Mouse (Mus musculus): ENCODE results near the gene Tpst2.

Tpst2 gene

DNA sequence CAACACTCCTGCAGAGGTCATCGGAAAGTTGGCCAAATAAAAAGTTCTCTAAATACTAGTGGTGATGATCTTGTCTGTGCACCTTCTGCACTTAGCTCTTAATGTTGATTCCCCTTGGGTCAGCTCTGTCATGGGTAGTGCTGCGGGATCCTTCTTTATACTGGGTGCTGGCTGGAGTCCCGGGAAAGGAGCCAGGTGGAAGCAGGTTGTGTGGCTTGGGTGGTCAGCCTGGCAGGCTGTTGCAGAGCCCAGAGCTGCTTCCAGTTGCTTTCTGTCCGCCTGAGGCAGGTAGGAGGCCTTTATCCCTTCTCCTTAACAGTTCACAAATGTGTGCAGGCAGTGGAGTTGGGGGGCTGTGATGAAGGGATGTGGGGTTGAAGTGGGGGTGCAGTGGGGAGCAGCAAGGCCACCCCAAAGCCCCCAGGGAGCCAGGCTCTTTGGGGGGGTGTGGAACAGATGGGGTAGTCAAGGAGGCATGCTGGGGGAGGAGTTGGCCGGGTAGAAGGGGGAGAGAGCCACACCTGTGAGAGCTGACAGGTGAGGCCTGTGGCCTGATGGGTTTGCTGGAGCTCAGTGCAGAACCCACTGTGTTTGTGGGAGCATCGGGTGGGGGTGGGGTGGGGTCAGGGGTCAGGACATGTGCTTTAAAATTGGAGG is 5.8 kb downstream of the Tpst2 start:
- no peak for DNase-seq (ENCODE audit: low read depth, low spot score)

DNA sequence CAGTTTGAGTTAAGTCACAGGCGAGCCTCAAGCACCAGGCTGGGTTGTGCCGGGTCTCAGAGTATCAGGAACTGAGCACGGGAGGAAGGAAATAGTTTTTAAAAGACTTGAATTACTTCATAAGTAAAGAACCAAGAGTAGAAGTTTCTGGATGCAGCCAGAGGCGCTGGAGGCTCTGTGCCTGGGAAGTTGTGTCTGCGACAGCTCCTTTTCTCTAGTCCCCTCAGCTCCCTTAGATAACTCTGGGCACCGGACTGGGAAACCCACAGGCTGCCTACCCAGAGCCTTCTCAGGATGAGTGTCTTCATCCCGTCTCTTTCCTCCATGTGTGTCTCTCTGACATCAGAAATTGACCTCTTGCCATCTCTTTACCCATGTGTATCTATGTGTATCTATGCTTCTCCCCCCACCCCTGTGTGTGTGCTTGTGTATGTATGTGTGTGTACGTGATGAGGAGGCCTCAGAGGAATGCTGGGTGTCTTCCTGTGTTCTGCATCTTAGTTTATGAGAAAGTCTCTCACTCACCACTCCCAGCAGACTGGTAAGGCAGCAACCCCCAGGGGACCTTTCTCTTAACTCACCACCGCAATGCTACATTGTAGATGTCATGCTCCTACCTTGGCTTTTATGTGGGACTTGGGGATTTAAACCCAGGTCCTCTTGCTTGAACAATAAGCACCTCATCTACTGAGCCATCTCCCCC is 6.4 kb downstream of the Tpst2 start:
- no peak for DNase-seq (ENCODE audit: low read depth, low spot score)

DNA sequence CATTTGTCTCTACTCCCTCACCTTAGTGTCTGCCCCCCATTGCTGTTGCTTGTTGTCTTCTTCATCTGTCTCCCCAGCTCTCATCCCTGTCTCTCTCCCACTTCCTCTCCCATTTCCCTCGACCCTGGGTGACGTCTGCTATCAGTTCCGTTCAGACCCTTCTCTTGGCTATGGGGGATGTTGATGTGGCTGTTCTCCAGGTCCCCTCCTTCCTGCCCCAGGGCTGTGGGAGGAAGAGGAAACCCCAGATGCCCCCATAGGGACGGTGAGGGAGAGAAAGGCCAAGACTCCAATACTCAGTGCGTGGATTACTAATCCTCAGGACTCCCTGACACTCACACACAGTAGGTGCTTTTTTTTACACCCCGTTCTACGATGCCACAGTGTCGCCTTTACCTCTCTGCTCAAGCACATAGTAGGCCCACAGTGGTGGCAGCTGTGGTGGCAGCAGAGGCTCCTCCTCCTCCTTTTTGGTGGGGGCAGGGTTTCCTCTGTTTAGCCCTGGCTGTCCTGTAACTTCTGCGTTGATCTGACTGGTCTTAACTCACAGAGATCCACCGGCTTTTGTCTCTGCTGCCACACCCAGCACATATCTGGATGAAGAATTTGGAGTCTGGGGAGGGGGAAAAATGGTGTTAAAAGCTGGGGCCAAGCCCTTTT is 7.2 kb downstream of the Tpst2 start:
- DNase-seq (ENCODE audit: low read depth, low spot score): no peak

DNA sequence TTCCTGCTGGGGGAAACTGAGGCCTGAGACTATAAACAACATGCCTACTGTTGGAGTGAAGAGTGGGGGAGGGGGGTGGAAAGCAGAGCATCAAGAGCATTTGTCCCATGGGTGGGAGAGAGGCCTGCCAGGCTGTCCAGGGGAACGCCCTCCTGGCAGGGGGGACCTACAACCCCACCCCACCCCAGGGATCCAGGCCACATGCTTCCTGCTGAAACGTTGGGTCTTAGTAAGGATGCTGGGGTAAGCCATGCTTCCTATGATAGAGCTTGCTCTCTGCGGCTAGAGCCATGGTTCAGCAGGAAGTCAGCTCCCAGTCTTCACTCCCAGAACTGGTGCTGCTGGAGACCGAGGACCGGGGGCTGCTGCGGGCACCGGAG is 7.7 kb downstream of the Tpst2 start:
- DNase-seq (ENCODE audit: low read depth, low spot score): no peak

DNA sequence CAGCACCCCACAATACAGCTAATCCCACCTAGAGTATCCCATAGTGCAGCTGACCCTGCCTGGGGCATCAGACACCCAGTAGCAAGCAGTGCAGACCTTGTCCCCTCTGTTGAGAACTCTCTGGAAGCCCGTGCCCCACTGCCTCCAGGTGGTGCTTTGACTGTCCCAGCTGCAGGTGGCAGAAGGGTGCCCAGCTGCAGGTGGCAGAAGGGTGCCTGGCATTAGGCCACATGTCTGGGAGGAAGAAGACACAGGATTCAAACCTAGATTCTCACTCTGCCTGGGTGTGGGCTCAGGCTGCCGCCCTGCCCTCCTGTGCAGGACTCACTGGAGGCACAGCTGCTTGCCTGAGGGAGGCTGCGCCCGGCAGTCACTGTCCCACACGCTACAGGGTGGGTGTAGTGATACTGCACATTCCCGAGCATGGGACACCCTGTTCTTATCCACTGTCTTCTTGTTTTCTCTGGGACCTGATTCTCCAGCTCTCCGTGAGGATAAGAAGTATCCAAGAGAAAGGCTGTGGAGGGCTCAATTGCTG is 9.1 kb downstream of the Tpst2 start:
- DNase-seq (ENCODE audit: low read depth, low spot score): no peak

DNA sequence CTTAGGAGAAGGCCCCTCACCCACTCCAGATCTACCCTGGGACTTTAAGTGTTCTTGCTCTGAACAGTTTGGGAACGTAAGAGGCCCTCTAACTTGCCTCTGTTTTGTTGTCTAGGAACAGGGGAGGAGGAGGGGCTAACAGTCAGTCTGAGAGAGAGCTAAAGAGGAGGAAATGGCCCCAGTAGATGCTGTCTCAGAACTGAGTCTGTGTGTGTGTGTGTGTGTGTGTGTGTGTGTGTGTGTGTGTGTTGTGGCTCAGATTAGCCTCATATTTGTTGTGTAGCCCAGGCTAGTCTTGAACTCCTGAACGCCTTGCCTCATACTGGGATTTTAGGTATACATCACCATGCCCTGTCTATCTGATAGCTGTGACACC is 10.1 kb downstream of the Tpst2 start:
- no peak for DNase-seq (ENCODE audit: low read depth, low spot score)

DNA sequence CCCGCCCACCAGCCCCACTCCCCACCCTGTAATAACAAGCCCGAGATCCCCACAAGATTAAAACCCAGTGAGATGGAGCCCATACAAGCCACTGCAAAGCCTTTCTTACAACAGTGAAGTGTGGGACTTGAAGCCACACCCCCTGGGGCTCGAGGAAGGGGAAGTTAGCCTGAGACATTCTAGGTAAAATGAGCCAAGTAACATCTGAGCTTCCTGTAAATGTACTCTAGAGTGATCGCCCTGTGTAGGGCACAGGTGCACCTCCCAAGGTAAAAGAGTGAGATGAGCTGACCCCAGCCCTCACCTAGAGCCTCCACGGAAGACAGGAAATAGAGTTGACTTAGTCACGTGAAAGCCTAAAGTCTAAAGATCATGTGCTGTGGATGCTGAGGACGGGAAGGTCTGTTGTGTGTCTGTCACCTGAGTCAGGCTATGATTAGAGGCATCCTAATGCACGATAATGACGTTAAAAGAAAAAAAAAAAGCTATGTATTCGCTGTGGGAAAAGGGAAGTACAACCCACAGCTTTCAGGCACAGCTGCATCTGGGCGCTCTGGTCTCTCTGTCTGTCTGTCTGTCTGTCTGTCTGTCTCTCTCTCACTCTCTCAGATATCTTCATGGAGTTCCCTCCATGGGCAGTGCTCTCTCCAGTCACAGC is 10.6 kb downstream of the Tpst2 start:
- no peak for DNase-seq (ENCODE audit: low read depth, low spot score)

DNA sequence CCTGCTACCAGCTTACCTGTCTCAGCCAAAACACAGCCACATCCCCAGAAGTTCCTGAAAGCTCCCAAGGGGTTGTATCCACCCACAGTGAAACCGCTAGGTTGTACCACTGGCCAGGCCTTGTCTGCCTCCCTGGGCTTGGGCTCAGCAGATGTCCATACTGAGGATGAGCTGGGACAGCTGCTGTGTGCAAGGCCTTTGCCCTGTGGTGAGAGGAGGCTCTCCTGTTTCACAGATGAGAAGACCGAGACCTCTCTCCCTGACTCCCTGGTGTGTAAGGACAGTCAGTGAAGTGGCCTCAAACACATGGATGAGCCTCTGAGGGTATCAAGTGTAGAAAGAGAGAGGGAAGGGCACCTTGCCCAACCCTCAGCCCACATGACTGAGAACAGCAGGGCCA is 11.2 kb downstream of the Tpst2 start:
- DNase-seq (ENCODE audit: low read depth, low spot score): no peak

DNA sequence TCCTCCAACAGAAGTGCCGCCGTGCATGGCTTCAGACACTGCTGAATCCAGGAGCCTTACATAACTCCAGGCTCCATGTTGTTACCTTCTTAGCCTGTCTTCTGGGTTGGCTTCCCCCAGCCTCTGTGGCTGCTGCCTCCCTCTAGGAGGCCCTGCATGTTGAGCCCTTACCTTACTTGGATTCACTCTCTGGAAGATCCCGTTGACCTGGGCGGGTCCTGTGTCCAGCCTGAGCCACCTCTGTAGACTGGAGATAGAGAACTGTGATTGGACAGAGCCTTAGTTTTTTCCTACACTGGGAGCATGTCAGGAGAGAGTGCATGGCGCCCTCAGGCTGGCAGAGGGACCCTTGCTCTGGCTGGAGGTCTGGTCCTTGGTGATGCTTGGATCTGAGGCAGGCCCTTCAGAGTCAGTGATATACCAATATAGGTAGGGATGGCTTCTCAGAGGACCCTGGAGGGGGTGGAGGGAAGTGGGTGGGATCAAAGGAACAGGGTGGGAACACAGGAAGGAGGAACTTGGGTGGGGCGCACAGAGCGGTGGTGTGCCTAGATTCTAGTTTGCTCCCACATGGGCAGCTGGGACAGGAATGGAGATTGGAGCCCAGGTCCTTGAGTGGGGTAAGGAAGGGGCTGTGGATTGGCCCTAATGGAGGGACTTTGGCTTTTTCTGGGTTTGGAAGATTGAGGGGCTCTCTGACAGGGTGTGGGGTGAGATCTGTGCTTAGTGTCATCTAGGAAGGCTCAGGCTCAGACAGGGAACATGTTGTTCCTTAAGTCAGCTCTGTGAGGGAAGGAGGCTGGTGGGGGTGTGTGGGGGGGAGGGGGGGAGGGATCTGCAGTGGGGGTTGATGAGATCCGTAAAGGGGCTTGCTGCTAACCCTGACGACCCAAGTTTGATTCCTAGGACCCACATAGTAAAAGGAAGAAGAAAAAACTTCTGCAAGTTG is 12.0 kb downstream of the Tpst2 start:
- DNase-seq (ENCODE audit: low read depth, low spot score): no peak

DNA sequence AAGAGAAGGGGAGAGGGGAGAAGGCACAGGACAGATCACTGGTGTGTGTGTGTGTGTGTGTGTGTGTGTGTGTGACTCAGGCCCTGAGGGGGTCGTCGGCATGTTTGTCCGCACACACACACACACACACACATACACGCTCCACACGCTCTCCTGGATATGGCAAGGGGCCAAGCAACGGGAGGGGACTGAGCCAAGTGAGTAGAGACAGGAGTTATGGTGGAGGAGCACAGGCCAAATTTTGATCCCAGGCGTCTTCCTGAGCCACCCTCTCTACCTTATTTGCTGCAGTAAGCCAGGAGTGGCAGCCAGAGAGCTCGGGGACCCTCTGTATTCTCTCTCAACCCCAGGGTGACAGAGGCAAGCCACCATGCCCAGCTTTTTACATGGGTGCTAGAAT is 12.7 kb downstream of the Tpst2 start:
- no peak for DNase-seq (ENCODE audit: low read depth, low spot score)

DNA sequence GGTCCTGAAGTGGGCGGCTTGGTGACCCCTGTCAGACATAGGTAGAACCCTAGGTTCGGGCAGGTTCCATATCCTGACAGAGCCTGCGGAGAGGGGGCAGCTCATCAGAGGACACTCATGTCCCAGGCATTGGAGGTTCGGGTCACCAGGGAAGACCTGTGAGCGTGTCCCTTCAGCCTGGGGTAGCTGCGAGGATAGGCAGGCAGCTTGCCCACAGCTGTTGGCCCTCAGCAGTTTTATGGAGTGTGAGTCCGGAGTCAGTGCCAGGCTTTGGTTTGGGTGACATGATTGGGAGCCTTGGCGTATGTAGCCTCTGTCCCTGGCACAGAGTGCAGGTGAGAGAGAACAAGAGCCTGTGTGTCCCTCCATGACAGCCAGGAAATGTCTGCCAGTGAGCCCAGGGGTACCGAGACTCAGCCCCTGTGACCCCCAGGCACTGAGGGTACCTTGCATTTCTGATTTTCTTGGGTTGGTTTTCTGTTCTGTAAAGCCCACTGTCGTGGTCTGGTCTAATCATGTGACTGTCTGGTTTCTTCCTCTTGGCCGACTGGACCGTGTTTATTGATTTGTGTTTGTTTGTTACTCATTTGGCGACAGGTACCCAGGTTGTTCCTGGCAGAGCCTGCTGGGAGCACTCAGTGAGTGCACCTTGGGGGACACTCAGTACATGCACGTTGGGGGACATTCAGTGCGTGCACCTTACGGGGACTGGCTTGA is 13.5 kb downstream of the Tpst2 start:
- no peak for DNase-seq (ENCODE audit: low read depth, low spot score)

DNA sequence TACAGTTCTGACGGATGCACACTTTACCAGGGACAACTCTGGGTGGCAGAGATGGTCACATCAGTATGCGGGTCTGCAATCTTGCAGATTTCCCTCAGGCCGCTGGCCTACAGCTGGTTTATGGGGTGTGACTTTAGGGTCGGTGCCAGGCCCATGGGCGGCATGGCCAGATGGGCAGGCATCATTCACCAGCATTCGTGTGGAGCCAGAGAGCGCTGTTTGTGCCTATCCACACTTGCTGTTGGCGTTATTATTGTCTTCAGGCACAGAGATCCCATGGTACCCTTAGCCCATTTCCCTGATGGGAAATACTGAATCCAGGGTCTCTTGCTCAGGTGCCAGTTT is 14.0 kb downstream of the Tpst2 start:
- DNase-seq (ENCODE audit: low read depth, low spot score): no peak

DNA sequence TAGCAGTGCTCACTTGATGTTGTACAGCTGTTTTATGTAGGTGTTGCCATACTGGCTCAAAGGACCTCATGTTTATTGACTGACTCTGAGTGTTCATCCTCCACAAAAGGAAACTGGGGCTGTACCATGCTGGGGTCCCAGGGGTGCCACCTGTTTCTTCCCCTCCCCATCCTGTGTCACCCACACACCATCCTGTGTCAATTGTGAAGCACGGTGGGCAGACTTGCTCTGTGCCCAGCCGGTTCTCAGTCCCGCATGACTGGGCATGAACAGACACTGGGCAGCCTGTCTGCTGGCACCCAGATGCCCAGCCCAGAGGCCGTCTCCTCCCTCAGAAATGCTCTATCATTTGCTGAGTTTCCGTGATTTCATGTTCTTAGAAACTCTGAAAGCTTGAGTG is 15.4 kb downstream of the Tpst2 start:
- DNase-seq (ENCODE audit: low read depth, low spot score): no peak

DNA sequence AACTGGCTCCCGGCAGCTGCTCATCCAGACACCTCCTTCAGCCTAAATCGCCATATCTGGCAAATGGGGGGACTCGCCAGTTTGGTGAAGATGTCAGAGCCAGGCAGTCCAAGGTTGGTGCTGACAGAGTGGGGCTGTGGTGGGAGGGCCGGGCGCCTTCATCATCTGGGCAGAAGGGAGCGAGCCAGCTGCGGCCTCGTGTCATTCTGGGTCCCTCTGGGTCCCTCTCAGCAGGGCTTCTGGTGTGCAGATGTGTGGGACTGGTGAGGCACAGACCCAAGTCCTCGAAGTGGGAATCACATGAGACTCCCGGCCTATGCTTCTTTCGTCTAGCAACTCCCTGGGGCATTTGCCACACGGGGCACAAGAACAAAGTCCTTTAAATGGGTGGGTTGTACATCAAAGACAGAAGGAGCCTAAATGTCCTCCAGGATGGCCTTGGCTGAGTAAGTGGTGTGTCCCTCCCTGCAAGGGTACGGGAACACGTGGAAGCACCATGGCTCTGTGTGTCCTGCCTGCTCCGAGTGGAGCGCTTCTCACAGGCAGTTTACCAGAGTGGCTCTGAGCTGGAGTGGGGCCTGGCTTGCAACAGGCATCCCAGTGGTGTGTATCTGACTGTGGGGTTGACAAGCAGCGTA is 16.0 kb downstream of the Tpst2 start:
- DNase-seq (ENCODE audit: low read depth, low spot score): no peak

DNA sequence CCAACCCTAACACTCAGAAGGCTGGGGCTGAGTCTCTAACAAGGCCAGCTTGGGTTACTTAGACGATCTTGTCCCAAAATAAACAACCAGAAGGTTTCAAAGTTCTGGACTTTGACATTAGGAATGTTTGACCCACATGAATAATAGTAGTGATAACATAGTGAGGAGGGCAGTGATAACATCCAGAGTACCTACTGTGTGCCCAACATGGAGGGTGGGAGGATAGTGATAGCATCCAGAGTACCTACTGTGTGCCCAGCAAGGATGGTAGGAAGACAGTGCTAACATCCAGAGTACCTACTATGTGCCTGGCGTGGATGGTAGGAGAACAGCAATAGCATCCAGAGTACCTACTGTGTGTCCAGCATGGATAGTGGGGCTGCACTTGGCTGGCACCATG is 17.3 kb downstream of the Tpst2 start:
- DNase-seq (ENCODE audit: low read depth, low spot score): no peak

DNA sequence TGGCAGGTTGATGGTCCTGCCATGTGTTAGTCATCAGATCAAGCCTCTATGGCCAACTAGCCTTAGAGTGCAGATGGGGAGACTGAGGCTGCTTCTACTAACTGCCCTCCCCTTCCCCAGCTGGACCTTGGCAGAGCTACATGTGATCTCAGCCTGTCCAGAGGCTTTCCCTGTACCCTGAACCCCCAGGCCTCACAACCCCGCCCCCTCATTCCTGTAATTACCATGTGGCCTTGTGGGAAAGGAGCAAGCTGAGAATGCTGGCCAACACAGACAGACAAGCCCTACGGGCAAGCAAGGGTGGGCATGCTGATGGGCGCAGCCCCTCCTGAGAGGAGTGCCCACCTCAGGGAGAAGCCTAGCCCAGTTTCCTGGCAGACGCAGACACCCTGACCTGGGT is 18.2 kb downstream of the Tpst2 start:
- no peak for DNase-seq (ENCODE audit: low read depth, low spot score)

DNA sequence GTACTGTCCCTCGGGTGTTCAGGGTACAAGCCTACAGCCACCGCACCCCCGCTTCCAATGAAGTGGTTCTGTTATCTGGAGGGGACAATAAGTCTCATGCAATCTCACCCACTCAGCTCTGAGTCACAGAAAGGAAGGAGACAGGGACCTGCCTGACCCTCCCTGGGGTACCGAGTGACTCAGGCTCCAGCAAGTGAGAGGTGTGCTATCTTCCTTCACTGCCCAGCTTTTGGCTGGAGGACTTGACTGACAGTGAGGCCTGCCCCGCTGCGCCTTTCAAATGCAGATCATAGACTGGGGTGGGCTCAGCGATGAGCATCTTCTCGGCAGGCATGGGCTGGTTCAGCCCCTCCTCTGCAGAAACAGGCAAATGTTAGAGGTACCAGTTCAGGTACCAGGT is 18.7 kb downstream of the Tpst2 start:
- DNase-seq (ENCODE audit: low read depth, low spot score): no peak

DNA sequence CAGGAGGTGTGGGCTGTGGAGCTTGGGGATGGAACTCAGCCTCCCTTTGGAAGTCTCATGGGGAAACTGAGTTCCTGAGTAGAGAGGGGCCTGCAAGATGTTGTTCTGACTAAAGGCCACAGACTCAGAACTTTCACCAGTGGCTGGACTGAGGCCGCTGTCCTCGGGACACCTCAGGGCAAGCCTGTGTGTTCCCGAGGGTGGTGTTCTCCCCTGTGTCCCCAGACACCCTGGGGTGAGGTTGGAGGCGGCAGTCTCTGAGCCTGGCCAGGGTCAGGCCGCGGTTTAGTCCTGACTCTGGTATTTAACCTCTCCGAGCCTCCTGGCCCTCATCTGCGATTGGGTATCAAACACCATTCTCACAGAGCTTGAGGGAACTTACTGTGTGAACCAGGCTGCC is 19.1 kb downstream of the Tpst2 start:
- no peak for DNase-seq (ENCODE audit: low read depth, low spot score)

DNA sequence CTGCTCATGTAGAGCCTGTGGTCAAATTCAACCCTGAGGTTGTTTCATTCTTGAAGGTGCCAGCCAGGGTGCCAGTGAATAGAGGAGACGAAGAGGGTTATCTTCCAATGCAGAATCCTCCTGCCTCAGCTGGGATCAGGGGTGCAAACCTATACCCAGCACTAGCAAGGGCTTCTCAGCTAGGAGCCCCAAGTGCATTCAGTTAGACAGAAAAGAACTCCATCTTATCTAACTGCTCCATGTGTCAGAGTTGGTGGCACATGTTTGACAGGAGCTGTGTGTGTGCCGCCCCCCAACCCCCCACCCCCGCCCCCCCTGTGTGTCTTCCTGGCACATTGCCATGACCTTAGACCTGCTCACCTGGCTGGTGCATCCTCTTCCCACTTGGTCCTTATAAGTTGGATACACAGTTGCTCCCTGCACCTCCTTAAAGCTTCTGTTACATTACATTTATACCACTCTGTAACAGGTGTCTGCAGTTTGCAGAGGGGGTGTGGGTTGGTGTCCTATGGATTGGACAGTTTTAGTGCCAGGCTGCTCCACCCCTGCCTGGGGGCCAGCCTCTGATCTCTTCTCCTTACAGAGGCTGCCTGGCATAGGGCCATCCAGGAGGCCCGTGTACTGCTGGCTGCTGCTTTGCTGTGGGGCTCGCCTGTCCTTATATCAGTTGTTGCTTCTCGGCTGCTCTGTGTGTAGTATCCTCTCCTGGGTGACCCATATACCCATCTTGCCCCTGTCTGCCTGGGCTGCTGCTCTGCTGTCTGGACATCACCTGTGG is 20.1 kb downstream of the Tpst2 start:
- no peak for DNase-seq (ENCODE audit: low read depth, low spot score)

DNA sequence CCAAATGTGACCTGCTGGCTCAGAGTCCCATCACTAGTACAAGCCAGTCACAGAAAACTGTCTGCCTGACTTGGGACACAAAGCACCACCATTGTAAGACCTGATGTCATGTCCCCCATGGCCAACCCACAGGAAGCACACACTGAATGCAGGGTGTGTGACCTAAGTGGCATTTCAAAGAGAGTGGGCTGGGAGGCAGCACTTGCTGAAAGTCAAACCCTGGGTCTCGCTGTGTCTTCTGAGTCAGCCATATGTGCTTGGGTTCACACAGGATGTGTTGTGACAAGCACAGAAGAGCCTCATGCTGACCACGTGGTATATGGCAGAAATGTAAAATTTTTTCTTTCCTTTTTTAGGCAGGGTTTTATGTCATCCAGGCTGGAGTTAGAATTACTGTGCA is 20.8 kb downstream of the Tpst2 start:
- DNase-seq (ENCODE audit: low read depth, low spot score): no peak
